Mouse (Mus musculus) gastrocnemius, postnatal 14 days (tissue): ENCODE measurements around the gene Has1. TPM values are rescaled to one million over a fixed set of nuclear protein-coding genes. Genes with fewer than 3 reads are reported as not detected.

Source experiments
- DNase-seq: peaks from one replicate; pipeline ENCODE4 v3.0.0; 2021; ENCODE audit warnings: mixed read lengths
- intact Hi-C: fragments of 180-260 bp; cut with DNase I; formaldehyde crosslinking; loops from one replicate; pipeline ENCODE4 v1.15.1; 2025; ENCODE audit warnings: low total_unique reads
- long read RNA-seq, 2 experiments: library from polyadenylated mRNA; stranded (forward); transcript quantifications; one replicate each; pipeline ENCODE4 v2.0.0; 2021
- total RNA-seq, 2 experiments: library from RNA; stranded (reverse); gene quantifications; 2 replicates each; pipeline ENCODE4 v1.2.3; 2021

Has1 gene
- total RNA-seq = under 1 TPM in 1 of 2 experiments, not detected in 1; 0.09 TPM
- long read RNA-seq, experiment 1 = 0 reads
- long read RNA-seq, experiment 2 = 0 reads

DNA sequence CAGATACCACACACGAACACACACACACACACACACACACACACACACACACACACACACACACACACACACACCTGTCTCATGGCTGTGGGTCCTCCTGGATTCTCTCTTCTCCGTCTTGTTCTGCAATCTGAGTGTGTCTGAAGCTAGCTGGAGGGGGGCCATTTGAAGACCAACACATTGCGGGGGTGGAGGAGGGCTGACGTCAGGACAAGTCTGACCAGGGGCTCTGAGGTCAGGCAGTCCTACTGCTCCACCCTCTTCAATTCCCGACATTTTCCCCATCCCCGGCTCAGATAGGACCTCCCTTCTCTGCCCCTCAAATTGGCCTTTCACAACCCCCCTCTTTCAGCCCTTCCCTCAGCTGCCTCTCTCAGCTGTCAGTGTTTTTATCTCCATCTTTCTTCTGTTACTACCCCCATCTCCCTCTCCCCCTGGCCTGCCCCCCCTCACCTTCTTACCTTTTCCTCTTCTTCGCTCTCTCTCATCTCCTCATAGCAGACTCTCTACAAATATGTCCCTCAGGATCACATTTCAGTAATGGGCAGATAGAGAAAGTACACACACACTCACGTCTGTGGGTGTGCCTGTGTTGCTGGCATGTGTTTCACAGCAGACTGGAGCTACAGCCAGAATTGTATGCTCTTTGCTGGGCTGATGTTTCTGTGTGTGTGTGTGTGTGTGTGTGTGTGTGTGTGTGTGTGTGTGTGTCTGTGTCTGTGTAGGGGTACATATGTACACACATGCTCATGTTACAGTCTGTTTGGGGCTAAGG is at the start of gene Has1:
Has1 (minus strand) TSS at position 142 of the 775 bp plus-strand sequence.
- DNase-seq = peak; percentile 8
- intact Hi-C loops = no loop called here

GRCm38 (mm10) chr17:17900768-17901167 is 45.8 kb upstream of the Has1 start:
- no peak for DNase-seq
- intact Hi-C loops = no loop called here

- DNase-seq = no peak
- intact Hi-C loops = loop anchor here (5.0 kb wide), 1 partner anchor 52 kb away; no protein-coding TSS in a partner anchor
Observed at GRCm38 (mm10) chr17:17899268-17899667, 44.3 kb upstream of the Has1 start.

DNA sequence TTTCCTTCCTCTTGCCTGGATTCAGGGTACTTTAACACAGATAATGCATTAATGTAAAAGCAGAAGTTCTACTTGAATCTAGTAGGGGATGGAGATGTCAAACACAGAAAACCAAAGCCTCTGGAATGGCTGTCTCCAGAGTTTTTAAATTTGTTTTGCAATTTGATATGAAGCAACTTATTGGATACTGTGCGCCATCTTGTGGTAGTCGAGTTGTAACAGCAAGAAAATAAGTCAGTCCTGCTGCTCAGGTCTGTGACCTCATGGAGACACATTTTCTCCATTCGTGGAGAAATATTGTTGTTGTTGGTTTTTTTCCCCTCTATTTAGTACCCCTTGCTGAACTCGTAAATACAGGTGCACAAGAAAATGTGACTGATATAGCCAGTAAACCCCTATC is 41.0 kb upstream of the Has1 start:
- intact Hi-C loops = loop anchor here (2.0 to 5.0 kb wide), 2 partner anchors 49 to 129 kb away; no protein-coding TSS in a partner anchor
- no peak for DNase-seq

GRCm38 (mm10) chr17:17889732-17890425 is 34.9 kb upstream of the Has1 start:
- intact Hi-C loops = no loop called here

GRCm38 (mm10) chr17:17887774-17888248 is 32.8 kb upstream of the Has1 start, which contains the start of the genes Fpr2 and Fpr3:
Fpr2 (plus strand) TSS chr17:17887824.
Fpr3 (plus strand) TSS chr17:17887852.
- no peak for DNase-seq
- intact Hi-C loops = no loop called here

More at GRCm38 (mm10) chr17:17889732-17890425, 34.9 kb upstream of the Has1 start:
- no peak for DNase-seq

GRCm38 (mm10) chr17:17883840-17884239 is 28.8 kb upstream of the Has1 start, which contains the start of gene Fpr1:
Fpr1 (minus strand) TSS chr17:17883940.
- intact Hi-C loops = no loop called here

GRCm38 (mm10) chr17:17882672-17883071 is 27.7 kb upstream of the Has1 start:
- intact Hi-C loops = no loop called here
- no peak for DNase-seq

More at GRCm38 (mm10) chr17:17883840-17884239, 28.8 kb upstream of the Has1 start, which contains the start of gene Fpr1:
- no peak for DNase-seq

DNA sequence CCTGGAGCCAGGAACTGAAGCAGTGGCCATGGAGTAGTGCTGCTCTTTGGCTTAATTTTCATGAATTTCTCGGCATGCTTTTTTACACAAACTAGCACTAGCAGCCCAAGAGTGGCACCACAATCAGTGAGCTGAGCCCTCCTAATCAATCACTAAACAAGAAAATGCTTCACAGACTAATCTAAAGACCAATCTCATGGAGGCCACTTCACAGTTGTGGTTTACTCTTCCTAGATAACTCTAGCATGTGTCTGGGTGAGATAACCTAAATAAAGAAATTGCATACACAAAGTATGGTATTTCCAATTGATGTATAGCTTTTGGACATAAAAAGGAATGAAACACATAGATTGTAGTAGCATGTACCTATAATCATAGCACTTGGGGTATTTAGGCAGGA is 24.3 kb upstream of the Has1 start:
- intact Hi-C loops = no loop called here
- DNase-seq = no peak

DNA sequence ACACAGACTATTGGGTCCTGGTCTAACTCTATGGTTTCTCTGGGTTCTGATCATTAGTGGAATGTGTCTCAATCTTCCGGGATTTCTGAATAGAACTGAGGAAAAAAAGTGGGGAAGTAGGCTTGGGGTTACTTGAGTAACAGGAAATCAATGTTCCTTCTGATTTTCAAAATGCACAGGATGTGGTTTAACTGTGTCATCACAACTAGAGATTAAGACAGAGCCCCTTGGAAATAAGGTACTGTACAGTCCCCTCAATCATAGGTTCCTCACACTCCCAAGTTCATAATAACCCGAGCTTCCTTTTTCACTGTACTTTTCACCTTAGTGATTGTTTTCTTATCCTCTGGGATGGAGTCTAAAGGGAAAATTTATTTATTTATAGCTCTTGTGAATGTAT is 16.7 kb upstream of the Has1 start:
- intact Hi-C loops = no loop called here
- DNase-seq = no peak

- DNase-seq = no peak
- intact Hi-C loops = no loop called here
Observed at GRCm38 (mm10) chr17:17870892-17871550, 16.0 kb upstream of the Has1 start.

DNA sequence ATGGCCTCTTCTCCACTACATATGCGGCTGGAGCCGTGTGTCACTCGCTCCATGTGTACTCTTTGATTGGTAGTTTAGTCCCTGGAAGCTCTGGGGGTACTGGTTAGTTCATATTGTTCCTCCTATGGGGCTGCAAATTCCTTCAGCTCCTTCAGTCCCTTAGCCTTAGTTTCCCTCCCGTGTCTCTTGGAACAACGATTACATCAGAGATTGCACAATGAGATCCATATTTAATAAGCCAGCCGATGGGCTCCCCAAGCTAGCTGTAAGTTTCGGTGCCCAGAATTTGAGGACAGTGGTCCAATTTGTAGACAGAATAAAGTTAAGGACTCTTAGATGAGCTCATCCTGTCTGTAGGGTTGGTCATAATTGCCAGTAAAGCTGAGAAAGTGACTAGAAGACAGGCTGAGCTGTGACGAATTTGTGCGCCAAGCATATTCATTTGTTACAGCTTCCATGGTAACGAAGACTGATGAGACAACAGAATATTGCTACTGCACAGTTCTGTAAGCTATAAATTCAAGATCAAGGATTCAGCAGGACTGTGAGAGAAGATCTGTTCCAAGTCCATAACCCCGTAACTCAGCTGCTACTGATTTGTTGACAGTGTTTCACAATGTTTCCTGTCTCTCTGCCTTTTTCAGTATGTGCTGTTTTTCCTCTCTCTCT is 11.9 kb upstream of the Has1 start:
- DNase-seq = no peak
- intact Hi-C loops = no loop called here

DNA sequence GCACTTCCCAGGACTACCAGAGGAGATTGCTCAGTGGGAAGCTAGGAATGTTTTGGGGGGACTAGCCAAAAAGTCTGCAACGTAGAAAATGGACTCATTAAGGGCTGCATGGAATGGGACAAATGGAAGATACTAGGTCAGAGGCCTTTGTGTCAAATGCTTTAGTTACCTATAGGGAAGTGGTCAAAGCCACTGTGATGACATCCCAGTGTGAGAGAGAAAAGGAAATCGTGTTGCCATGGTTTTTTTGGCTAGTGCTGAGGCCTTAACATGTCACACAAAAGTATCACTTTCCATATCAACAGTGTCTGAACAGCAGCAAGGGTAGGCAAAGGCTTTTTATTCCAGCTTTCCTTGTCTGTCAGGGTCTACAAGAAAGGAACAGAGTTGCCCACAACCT is 10.2 kb upstream of the Has1 start:
- intact Hi-C loops = no loop called here
- no peak for DNase-seq

DNA sequence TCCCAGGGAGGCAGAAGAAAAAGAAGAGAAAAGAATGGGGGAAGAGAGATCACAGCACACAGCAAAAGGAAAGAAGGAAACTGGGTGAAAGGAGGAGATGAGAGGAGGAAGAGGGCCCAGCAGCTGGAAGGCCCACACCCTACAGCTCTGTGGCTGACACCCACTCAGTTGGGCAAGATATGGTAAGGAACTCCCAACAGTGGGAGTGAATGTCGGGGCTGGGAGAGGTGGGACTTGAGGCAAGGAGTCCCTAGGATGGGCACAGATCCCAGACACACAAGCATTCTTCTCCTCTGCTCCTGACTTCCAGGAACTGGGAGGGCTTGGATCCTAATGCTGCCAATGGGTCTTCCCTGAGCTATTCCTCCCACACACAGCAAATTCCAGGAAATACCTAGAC is 7.4 kb upstream of the Has1 start:
- intact Hi-C loops = no loop called here
- peak; percentile 19 for DNase-seq

DNA sequence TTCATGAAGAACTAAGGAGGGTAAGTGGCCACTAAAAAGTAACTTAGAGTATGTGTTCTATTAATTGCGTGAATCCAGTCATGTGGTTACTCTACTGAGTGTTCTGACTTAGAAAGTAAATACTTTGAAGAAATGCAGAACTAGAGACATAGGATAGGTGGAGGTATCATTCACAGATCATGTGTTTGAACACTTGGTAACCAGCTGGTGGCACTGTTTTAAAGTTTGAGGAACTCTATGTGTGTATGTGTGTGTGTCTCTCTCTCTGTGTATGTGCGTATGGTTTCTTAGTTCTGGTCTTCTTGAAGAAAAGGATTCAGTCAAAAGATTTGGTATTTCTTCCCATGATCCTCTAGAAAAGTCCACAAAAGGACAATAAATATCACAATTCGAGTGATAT is 5.1 kb upstream of the Has1 start:
- intact Hi-C loops = no loop called here
- no peak for DNase-seq

DNA sequence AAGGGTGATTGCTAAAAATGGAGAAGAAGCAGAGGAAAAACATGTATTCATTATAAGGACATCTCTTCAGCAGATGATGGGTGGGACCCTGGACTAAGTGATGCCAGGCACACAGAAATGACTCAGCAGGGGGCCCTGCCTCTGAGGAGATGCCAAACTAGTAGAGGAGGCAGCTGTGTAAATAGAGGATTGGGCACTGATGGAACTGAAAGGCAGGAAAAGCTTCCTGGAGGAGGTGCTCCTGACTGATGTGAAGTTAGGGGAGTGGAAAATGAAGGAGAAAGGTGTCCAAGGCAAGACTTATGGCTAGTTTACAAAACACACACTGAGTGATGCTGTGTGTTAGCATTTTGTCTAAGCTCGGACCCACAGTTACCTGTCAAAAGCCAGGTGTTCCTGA is 2.4 kb upstream of the Has1 start:
- intact Hi-C loops = no loop called here

GRCm38 (mm10) chr17:17856612-17857011 is 1.6 kb upstream of the Has1 start:
- intact Hi-C loops = no loop called here
- peak; percentile 8 for DNase-seq

More for the DNA sequence above, 2.4 kb upstream of the Has1 start:
- no peak for DNase-seq

GRCm38 (mm10) chr17:17849906-17850712 is 4.9 kb downstream of the Has1 start:
- intact Hi-C loops = loop anchor here (5.0 kb wide), 1 partner anchor 47 kb away; no protein-coding TSS in a partner anchor
- no peak for DNase-seq
